Mouse (Mus musculus): ENCODE data around the gene Padi1.

- TF ChIP-seq CTCF (IDR thresholded peaks at IDR 0.05; ENCODE audit: control insufficient read depth, insufficient read depth, low read length), result no peak
- TF ChIP-seq POLR2A (IDR thresholded peaks at IDR 0.05; ENCODE audit: borderline replicate concordance, control insufficient read depth, low read depth, low read length), result no peak
These were observed 2.7 kb downstream of the Padi1 start for GRCm38 (mm10) chr4:140842909-140843308.

Measured in bone marrow, adult 2 months (tissue).